Mouse (Mus musculus) skeletal muscle tissue, adult 2 months (tissue): Measurements from ENCODE around the gene Junb.
A peak's percentile ranks its signal among the peaks of the same experiment; 100 is the strongest.

Experiments used
- DNase-seq: peaks from one replicate; pipeline ENCODE4 v3.0.0-alpha.2; 2012; ENCODE audit warnings: low read depth, low spot score

The Junb gene

GRCm38 (mm10) chr8:84987903-84988302, 9.4 kb upstream of the Junb start:
- DNase-seq = no peak

- no peak for DNase-seq
Measured at GRCm38 (mm10) chr8:84987388-84987787, 8.9 kb upstream of the Junb start.

GRCm38 (mm10) chr8:84986379-84986945, 7.9 kb upstream of the Junb start:
- DNase-seq = no peak

GRCm38 (mm10) chr8:84985684-84986378, 7.3 kb upstream of the Junb start:
- peak; percentile 87 for DNase-seq

- DNase-seq = no peak
Measured at GRCm38 (mm10) chr8:84985049-84985683, 6.6 kb upstream of the Junb start.

- no peak for DNase-seq
Measured at GRCm38 (mm10) chr8:84984294-84985048, 6.0 kb upstream of the Junb start.

- no peak for DNase-seq
Measured at GRCm38 (mm10) chr8:84982499-84983011, 4.0 kb upstream of the Junb start.

GRCm38 (mm10) chr8:84981644-84982498, 3.4 kb upstream of the Junb start:
- DNase-seq = no peak

- peak; percentile 80 for DNase-seq
Measured at GRCm38 (mm10) chr8:84980622-84981358, 2.3 kb upstream of the Junb start.

GRCm38 (mm10) chr8:84979599-84980421, 1.3 kb upstream of the Junb start:
- DNase-seq = peak; percentile 93

GRCm38 (mm10) chr8:84977435-84978247, 877 bp downstream of the Junb start:
- DNase-seq = no peak

- no peak for DNase-seq
Measured at GRCm38 (mm10) chr8:84976763-84977434, 1.6 kb downstream of the Junb start.

GRCm38 (mm10) chr8:84976031-84976762, 2.3 kb downstream of the Junb start:
- peak; percentile 96 for DNase-seq

- no peak for DNase-seq
Measured at GRCm38 (mm10) chr8:84975434-84975833, 3.1 kb downstream of the Junb start.

- DNase-seq = no peak
Measured at GRCm38 (mm10) chr8:84974543-84975142, 3.9 kb downstream of the Junb start.

GRCm38 (mm10) chr8:84973803-84974542, 4.5 kb downstream of the Junb start:
- DNase-seq = no peak
